Mouse (Mus musculus) heart, embryonic 14.5 days (tissue): Measurements from ENCODE around the gene Pank1. TPM values are rescaled to one million over a fixed set of nuclear protein-coding genes. Genes with fewer than 3 reads are reported as not detected.

Source experiments
- ATAC-seq: fragments of 200-750 bp; cut with Nextera tagmentation; 2 replicates; pipeline ENCODE4 v1.8.0; 2017; ENCODE audit warnings: low read depth, moderate TSS enrichment; ENCODE audit not compliant: insufficient number of reproducible peaks, insufficient read depth, low FRiP score
- H3K27ac ChIP-seq, 2 experiments: fragments of 200-500 bp in 1 of 2; fragments of 300-500 bp in 1 of 2; sonication (generic) in 1 of 2; replicated peaks in 1 of 2; 2 replicates each; pipeline ENCODE4 v1.5.1; 2012 to 2014; ENCODE audit warnings: low read depth in 2 of 2, low read length in 2 of 2, control low read depth in 1 of 2, mild to moderate bottlenecking in 1 of 2, mixed read lengths in 1 of 2; ENCODE audit not compliant: control insufficient read depth in 1 of 2, insufficient read depth in 1 of 2
- H3K27me3 ChIP-seq: fragments of 300-500 bp; sonication (generic); 2 replicates; pipeline ENCODE4 v1.6.1; 2014; ENCODE audit warnings: mild to moderate bottlenecking, low read length, control low read depth; ENCODE audit not compliant: control insufficient read depth, insufficient read depth
- H3K36me3 ChIP-seq: fragments of 300-500 bp; sonication (generic); 2 replicates; pipeline ENCODE4 v1.6.1; 2014; ENCODE audit warnings: mild to moderate bottlenecking, control low read depth, low read length, mixed read lengths; ENCODE audit not compliant: control insufficient read depth, insufficient read depth
- H3K4me1 ChIP-seq, 2 experiments: fragments of 200-500 bp in 1 of 2; fragments of 300-500 bp in 1 of 2; sonication (generic) in 1 of 2; 2 replicates each; pipeline ENCODE4 v1.6.1; 2012 to 2014; ENCODE audit warnings: low read length in 2 of 2, control low read depth in 1 of 2, mixed read lengths in 1 of 2; ENCODE audit not compliant: control insufficient read depth in 2 of 2, insufficient read depth in 2 of 2
- H3K4me2 ChIP-seq: fragments of 300-500 bp; sonication (generic); 2 replicates; pipeline ENCODE4 v1.6.1; 2014; ENCODE audit warnings: mild to moderate bottlenecking, low read length
- H3K4me3 ChIP-seq, 2 experiments: fragments of 200-500 bp in 1 of 2; fragments of 300-500 bp in 1 of 2; sonication (generic) in 1 of 2; 2 replicates each; pipeline ENCODE4 v1.5.1; 2012 to 2014; ENCODE audit warnings: low read length in 2 of 2, mild to moderate bottlenecking in 2 of 2, control low read depth in 1 of 2, low read depth in 1 of 2, moderate library complexity in 1 of 2; ENCODE audit not compliant: control insufficient read depth in 1 of 2, insufficient read depth in 1 of 2
- H3K9ac ChIP-seq: fragments of 300-500 bp; sonication (generic); 2 replicates; pipeline ENCODE4 v1.6.1; 2014; ENCODE audit warnings: mild to moderate bottlenecking, low read length
- H3K9me3 ChIP-seq: fragments of 300-500 bp; sonication (generic); 2 replicates; pipeline ENCODE4 v1.6.1; 2016; ENCODE audit warnings: low read length, control low read depth; ENCODE audit not compliant: control insufficient read depth
- WGBS: fragments of 180-500 bp; shearing (Covaris S2); extraction: QIAGEN DNeasy Blood & Tissue Kit; methylation state at CpG from one replicate; pipeline ENCODE4 v1.1.7; 2014; 5-methylcytosine and 5-hydroxymethylcytosine counted together
- polyA plus RNA-seq: library from polyadenylated mRNA; unstranded; fragments of >200 nt; fragmentation: Nextera tagmentation; extraction: Ambion mirVana; gene quantifications from 2 replicates; pipeline ENCODE4 v1.2.1, GENCODE M21; 2014

Pank1 gene
- polyA plus RNA-seq, 1 experiment from 2014 or later: 19.4 TPM

GRCm38 (mm10) chr19:34877898-34878602, 1.2 kb downstream of the Pank1 start:
- peak overlapping the region; percentile 97 for H3K9ac ChIP-seq
- WGBS: under 1% methylated on average over 45 of the region's 45 CpGs
- ATAC-seq: peak; percentile 94
- no peaks in the 10 kb centered on the region for H3K27me3 ChIP-seq
- H3K4me1 ChIP-seq: peaks cover 9 to 16% of the 10 kb centered on the region in 2 experiments
- no peaks in the 10 kb centered on the region for H3K9me3 ChIP-seq
- peak overlapping the region; percentile 84 to 97 for H3K4me3 ChIP-seq
- no peaks in the 10 kb centered on the region for H3K36me3 ChIP-seq
- H3K4me2 ChIP-seq: peak overlapping the region; percentile 84
- H3K27ac ChIP-seq: peak overlapping the region; percentile 98 to 99

GRCm38 (mm10) chr19:34876676-34877075, 2.6 kb downstream of the Pank1 start:
- Histone ChIP-seq H3K4me1 (peaks cover 9 to 16% of the 10 kb centered on the region in 2 experiments), H3K9ac (0 out of 2 replicates have a peak overlapping the region, but pooled peaks have one; percentile 16), H3K27ac (no peak overlapping the region), H3K4me2 (peak overlapping the region; percentile 84), H3K36me3 (no peaks in the 10 kb centered on the region), H3K27me3 (no peaks in the 10 kb centered on the region), H3K9me3 (no peaks in the 10 kb centered on the region), H3K4me3 (no peak overlapping the region; a peak in 1 of 4 replicates)
- ATAC-seq: no peak
- 63% methylated on average over 7 of the region's 7 CpGs for WGBS

- WGBS: 60% methylated on average over 3 of the region's 3 CpGs
- H3K27me3 ChIP-seq: no peaks in the 10 kb centered on the region
- no peak for ATAC-seq
- H3K36me3 ChIP-seq: no peaks in the 10 kb centered on the region
- H3K4me2 ChIP-seq: no peak overlapping the region
- no peaks in the 10 kb centered on the region for H3K9me3 ChIP-seq
- H3K27ac ChIP-seq: no peak overlapping the region
- no peak overlapping the region for H3K9ac ChIP-seq
- peaks cover 5 to 16% of the 10 kb centered on the region in 2 experiments; a peak in 3 of 4 replicates for H3K4me1 ChIP-seq
- no peak overlapping the region for H3K4me3 ChIP-seq
Observed at GRCm38 (mm10) chr19:34869375-34869774, 9.9 kb downstream of the Pank1 start.

GRCm38 (mm10) chr19:34868093-34868741, 11.0 kb downstream of the Pank1 start:
- Histone ChIP-seq H3K27me3 (no peaks in the 10 kb centered on the region), H3K9me3 (no peaks in the 10 kb centered on the region), H3K4me2 (no peak overlapping the region), H3K9ac (no peak overlapping the region), H3K4me1 (peaks cover 5 to 16% of the 10 kb centered on the region in 2 experiments; a peak in 3 of 4 replicates), H3K27ac (no peak overlapping the region), H3K36me3 (no peaks in the 10 kb centered on the region), H3K4me3 (no peak overlapping the region)
- WGBS: 80% methylated on average over 8 of the region's 8 CpGs
- ATAC-seq: no peak

- Histone ChIP-seq H3K4me1 (peaks cover 16 to 49% of the 10 kb centered on the region in 2 experiments), H3K4me2 (no peak overlapping the region), H3K9me3 (no peaks in the 10 kb centered on the region), H3K27ac (no peak overlapping the region), H3K36me3 (no peaks in the 10 kb centered on the region), H3K4me3 (no peak overlapping the region), H3K27me3 (no peaks in the 10 kb centered on the region), H3K9ac (no peak overlapping the region)
- ATAC-seq: no peak
- WGBS: 82% methylated on average over 6 of the region's 6 CpGs
Observed at GRCm38 (mm10) chr19:34863737-34864136, 15.5 kb downstream of the Pank1 start.

GRCm38 (mm10) chr19:34856021-34856651, 23.1 kb downstream of the Pank1 start:
- Histone ChIP-seq H3K4me1 (peaks cover 22 to 67% of the 10 kb centered on the region in 2 experiments), H3K9me3 (no peaks in the 10 kb centered on the region), H3K4me3 (peak overlapping the region; percentile 2 to 11; a peak in 3 of 4 replicates), H3K27ac (peak overlapping the region; percentile 84 to 86), H3K27me3 (no peaks in the 10 kb centered on the region), H3K4me2 (peak overlapping the region; percentile 60), H3K9ac (no peak overlapping the region; the same call in 1 of the 2 replicates), H3K36me3 (no peaks in the 10 kb centered on the region)
- ATAC-seq: peak; percentile 64
- whole genome bisulfite sequencing: 14% methylated on average over 12 of the region's 12 CpGs

GRCm38 (mm10) chr19:34851161-34851560, 28.1 kb downstream of the Pank1 start:
- 82% methylated on average over 3 of the region's 3 CpGs for WGBS
- H3K27me3 ChIP-seq: no peaks in the 10 kb centered on the region
- peaks cover 10 to 37% of the 10 kb centered on the region in 2 experiments for H3K4me1 ChIP-seq
- no peaks in the 10 kb centered on the region for H3K36me3 ChIP-seq
- no peak for ATAC-seq
- no peak overlapping the region for H3K4me2 ChIP-seq
- H3K9ac ChIP-seq: no peak overlapping the region
- H3K4me3 ChIP-seq: no peak overlapping the region
- no peaks in the 10 kb centered on the region for H3K9me3 ChIP-seq
- H3K27ac ChIP-seq: no peak overlapping the region
